Mouse (Mus musculus) cerebellum, adult 2 months (tissue): ENCODE results near the gene Cnn3. TPM values are rescaled to one million over a fixed set of nuclear protein-coding genes. Genes with fewer than 3 reads are reported as not detected.

Experiments used
- DNase-seq, 2 experiments: peaks; one replicate each; pipeline ENCODE4 v3.0.0; 2021
- H3K27ac ChIP-seq: fragments of 200-500 bp; 2 replicates; pipeline ENCODE4 v1.5.1; 2012; ENCODE audit warnings: low read length, control low read depth, inconsistent platforms; ENCODE audit not compliant: insufficient read depth
- H3K27me3 ChIP-seq: fragments of 200-500 bp; 2 replicates; pipeline ENCODE4 v1.6.1; 2012; ENCODE audit warnings: inconsistent platforms, mild to moderate bottlenecking, low read length, moderate library complexity; ENCODE audit not compliant: control insufficient read depth, insufficient read depth
- H3K4me1 ChIP-seq: fragments of 200-500 bp; 2 replicates; pipeline ENCODE4 v1.6.1; 2011; ENCODE audit warnings: low read length; ENCODE audit not compliant: control insufficient read depth, insufficient read depth
- H3K4me3 ChIP-seq: fragments of 200-500 bp; replicated peaks from 2 replicates; pipeline ENCODE3; 2011; ENCODE audit warnings: mild to moderate bottlenecking, low read depth, low read length, control low read depth; ENCODE audit not compliant: insufficient read depth
- CTCF ChIP-seq: fragments of 200-500 bp; IDR thresholded peaks from 2 replicates; pipeline ENCODE4 v1.5.1; 2011; ENCODE audit warnings: low read depth, mild to moderate bottlenecking, control low read depth, low read length, moderate library complexity, borderline replicate concordance; ENCODE audit not compliant: insufficient read depth
- POLR2A ChIP-seq: fragments of 200-500 bp; IDR thresholded peaks from 2 replicates; pipeline ENCODE4 v1.6.1; 2011; ENCODE audit warnings: low read length, control low read depth, borderline replicate concordance; ENCODE audit not compliant: insufficient read depth
- WGBS: fragments of 180-500 bp; shearing (Covaris S2); methylation state at CpG from one replicate; pipeline ENCODE4 v1.1.7; 2018; 5-methylcytosine and 5-hydroxymethylcytosine counted together
- polyA plus RNA-seq: library from polyadenylated mRNA; depleted of rRNA; stranded (reverse); fragments of >200 nt; gene quantifications from 2 replicates; pipeline ENCODE4 v1.2.3, GENCODE M21; 2012

Gene Cnn3
- polyA plus RNA-seq, 1 experiment, result 170 TPM

DNA sequence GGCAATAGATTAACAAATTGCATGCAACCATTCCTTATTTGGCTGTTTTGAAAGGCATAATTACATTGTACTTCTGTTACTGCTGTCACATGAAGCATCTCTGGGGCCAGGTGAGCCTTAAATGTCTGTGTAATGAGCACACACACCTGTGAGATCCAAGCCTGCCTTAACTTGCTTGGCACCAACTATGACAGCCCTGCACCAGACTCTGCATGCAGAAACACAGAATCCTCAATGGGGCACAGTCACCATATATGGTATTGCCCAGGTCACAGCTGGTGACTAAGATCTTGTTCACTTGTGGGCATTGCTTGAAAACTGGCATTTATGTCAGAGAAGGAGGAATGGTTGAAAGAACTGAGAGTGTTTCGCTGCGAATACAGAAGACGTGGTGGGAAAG lies 36.5 kb downstream of the Cnn3 start:
- Histone ChIP-seq H3K4me1 (no peaks in the 10 kb centered on the region), H3K27ac (no peak overlapping the region), H3K4me3 (no peak overlapping the region), H3K27me3 (no peaks in the 10 kb centered on the region)
- WGBS, result 86% methylated on average over 3 of the region's 3 CpGs
- no peak for DNase-seq
- TF ChIP-seq CTCF, result no peak

DNA sequence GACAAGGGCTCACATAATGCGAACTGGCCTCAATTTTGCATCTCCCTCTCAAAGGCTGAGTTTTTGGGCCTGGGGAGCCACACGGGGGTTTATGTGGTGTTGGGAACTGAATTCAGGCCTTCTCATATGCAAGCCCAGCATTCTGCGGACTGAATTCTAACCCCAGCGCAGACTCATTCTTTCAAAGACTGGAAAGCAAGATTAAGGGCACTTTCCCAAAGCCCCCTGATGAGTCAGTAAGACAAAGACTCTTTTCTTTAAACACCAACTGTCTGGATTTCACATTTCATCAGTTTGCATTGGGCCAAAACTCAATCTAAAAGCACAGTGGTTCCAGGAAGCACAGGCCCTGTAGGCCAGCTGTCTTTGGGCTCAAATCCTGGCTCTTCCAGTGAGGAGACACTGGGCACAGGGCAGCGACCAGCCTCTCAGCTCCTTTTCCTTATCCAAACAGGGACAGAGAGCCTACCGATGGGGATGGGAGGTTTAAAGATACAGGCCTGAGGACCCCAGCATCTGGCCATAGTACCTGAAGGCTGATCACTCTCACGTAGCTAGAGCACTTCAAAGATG lies 38.5 kb downstream of the Cnn3 start:
- no peaks in the 10 kb centered on the region for H3K27me3 ChIP-seq
- 35% methylated on average over 7 of the region's 7 CpGs for WGBS
- H3K4me1 ChIP-seq, result no peaks in the 10 kb centered on the region
- DNase-seq, result peak in 1 of 2 experiments; percentile 33
- no peak for TF ChIP-seq CTCF
- no peak for TF ChIP-seq POLR2A
- no peak overlapping the region for H3K27ac ChIP-seq
- no peak overlapping the region for H3K4me3 ChIP-seq

- H3K27me3 ChIP-seq, result no peaks in the 10 kb centered on the region
- WGBS, result 23% methylated on average over 10 of the region's 10 CpGs
- H3K4me1 ChIP-seq, result no peaks in the 10 kb centered on the region
- H3K27ac ChIP-seq, result no peak overlapping the region
- no peak for DNase-seq
- no peak for TF ChIP-seq POLR2A
- no peak for TF ChIP-seq CTCF
- H3K4me3 ChIP-seq, result no peak overlapping the region
Observed at GRCm38 (mm10) chr3:121465795-121466194, 39.5 kb downstream of the Cnn3 start.

DNA sequence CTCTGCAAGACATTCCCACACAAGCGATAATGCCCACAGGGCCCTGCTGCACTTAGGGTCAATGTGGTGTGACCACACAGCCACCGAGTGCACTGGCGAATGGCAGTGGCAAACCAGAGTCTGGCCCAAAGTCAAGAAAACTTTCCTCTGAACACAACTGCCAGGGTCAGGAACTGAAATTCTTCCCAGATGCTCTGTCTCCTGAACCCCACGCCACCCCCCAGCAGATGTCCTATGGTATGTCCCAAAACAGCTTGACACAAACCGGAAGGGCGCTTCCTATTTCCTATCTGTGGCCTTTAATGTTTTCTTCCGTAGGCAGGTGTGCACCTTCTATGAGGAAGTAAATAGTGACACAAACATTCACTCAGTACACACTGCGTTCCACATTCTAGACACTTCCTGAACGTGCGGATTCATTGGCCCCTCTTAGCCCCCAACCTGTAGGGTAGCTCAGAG lies 40.8 kb downstream of the Cnn3 start:
- Histone ChIP-seq H3K4me3 (no peak overlapping the region), H3K27me3 (no peaks in the 10 kb centered on the region), H3K4me1 (no peaks in the 10 kb centered on the region), H3K27ac (no peak overlapping the region)
- no peak for DNase-seq
- 62% methylated on average over 10 of the region's 10 CpGs for WGBS
- TF ChIP-seq CTCF (no peak), POLR2A (no peak)

DNA sequence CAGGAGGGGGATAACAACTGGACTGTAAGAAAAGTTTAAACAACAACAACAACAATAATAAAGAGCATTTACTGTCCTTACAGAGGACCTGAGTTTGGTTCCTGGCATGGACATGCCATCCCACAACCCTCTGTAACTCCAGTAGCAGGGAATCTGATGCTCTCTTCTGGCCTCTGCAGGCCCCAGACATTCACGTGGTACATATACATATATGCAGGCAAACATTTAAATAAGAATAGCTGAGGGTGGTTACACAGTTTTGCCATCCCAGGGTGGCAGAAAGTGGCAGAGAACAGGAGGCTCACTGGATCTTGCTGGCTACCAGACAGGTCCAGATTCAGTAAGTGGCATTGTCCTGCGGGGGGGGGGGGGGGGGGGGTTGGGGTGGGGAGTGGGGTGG lies 41.8 kb downstream of the Cnn3 start:
- TF ChIP-seq POLR2A (no peak), CTCF (no peak)

DNA sequence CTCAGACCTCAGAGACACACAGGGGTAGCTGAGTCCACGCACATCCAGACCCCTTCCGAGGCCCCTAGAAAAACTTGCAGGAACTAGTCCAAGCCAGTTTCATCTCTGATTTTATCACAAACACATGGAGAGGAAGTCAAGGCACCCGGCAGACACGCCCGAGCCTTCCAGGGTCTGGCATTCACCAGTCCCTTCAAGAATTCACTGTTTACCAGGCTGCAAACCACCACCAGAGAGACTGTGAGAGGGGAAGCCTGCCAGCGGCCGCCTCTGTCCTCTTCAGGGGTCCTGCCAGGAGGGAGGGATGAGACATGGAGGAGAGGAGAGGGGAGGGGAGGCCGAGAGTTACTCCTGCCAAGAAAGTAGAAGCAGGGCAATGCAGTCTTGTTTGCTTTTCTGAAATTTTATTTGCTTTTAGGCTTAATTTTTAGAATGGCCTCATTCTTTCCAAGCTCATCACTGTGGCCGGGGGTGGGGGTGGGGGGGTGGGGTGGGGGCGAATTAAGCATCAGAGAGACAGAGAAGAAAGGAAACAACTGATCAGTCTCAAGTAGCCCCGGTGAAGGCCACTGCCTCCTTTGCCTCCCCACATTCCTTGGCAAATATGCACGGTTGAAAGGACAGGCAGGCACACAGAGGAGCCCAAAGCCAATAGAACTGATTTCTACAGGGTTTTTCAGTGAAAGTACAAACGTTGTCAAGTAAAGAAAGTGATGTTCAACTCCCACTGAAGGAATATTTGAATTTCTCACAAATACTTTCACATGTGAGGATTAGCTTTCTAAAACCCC lies 43.1 kb downstream of the Cnn3 start:
- no peaks in the 10 kb centered on the region for H3K27me3 ChIP-seq
- H3K27ac ChIP-seq, result no peak overlapping the region
- TF ChIP-seq CTCF, result no peak
- TF ChIP-seq POLR2A, result no peak
- WGBS, result 12% methylated on average over 13 of the region's 13 CpGs
- H3K4me3 ChIP-seq, result no peak overlapping the region
- no peaks in the 10 kb centered on the region for H3K4me1 ChIP-seq
- peak in 1 of 2 experiments; percentile 38 for DNase-seq

More for the DNA sequence above, 41.8 kb downstream of the Cnn3 start:
- Histone ChIP-seq H3K27ac (no peak overlapping the region), H3K4me1 (no peaks in the 10 kb centered on the region), H3K27me3 (no peaks in the 10 kb centered on the region), H3K4me3 (no peak overlapping the region)
- 7% methylated on average over 2 of the region's 2 CpGs for WGBS
- DNase-seq, result no peak

DNA sequence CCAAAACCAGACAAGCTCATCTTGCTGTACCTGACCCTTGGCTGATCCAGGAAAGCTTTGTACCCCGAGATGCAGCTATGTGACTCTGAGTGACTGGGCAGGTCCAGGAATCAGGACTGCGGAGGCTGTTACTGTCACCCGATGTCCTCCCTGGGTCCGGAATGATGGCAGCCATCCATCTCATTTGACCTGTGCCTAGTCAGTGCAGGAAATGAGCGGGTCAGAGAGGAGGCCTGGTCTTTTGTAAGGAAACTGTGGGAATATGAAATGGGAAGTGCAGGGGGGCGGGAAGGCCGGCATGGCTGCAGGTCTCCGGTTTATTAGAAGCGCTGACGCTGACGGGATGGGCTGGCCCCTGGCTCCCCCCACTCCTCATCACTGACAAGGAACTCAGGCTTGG lies 45.4 kb downstream of the Cnn3 start:
- no peaks in the 10 kb centered on the region for H3K27me3 ChIP-seq
- DNase-seq, result no peak
- TF ChIP-seq POLR2A (no peak), CTCF (no peak)
- H3K4me1 ChIP-seq, result no peaks in the 10 kb centered on the region
- no peak overlapping the region for H3K27ac ChIP-seq
- 71% methylated on average over 11 of the region's 11 CpGs for WGBS
- no peak overlapping the region for H3K4me3 ChIP-seq

DNA sequence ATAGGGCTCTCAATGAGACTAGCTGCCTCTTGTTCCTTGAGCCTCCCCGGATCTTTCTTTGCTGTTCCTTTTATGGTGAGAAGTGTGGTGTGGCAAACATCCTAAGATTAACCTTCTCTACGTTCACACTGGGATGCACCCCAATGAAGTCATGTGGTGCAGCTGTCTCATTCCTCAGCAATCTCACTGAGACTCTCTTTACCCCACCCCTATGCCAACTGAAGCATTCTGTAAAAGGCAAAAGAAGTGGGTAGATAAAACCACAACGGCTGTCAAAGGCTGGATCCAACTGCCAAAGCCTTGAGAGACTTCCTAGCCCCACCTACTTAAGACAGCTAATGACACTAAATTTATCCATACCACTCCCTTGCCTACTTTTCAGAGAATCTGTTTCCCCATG lies 48.4 kb downstream of the Cnn3 start:
- 49% methylated on average over 3 of the region's 3 CpGs for WGBS
- Histone ChIP-seq H3K4me3 (no peak overlapping the region), H3K27me3 (no peaks in the 10 kb centered on the region), H3K4me1 (no peaks in the 10 kb centered on the region), H3K27ac (no peak overlapping the region)
- no peak for TF ChIP-seq POLR2A
- TF ChIP-seq CTCF, result no peak
- no peak for DNase-seq
